Mouse (Mus musculus) neutrophil, adult 65 days (primary cell): ENCODE data around the gene Exosc2. TPM values are rescaled to one million over a fixed set of nuclear protein-coding genes. Genes with fewer than 3 reads are reported as not detected.

Experiments
- total RNA-seq: library from RNA; stranded (reverse); gene quantifications from 2 replicates; pipeline ENCODE4 v1.2.4, GENCODE M21; 2023

Exosc2 gene
- 10.6 and 13.5 TPM in 2 replicates for total RNA-seq

GRCm38 (mm10) chr2:31670551-31671035 lies at the start of gene Exosc2:
Gene Exosc2 (plus strand): TSS chr2:31670715.

GRCm38 (mm10) chr2:31639901-31640608 lies 30.5 kb upstream of the Exosc2 start, which contains the start of gene Prdm12:
Gene Prdm12 (plus strand): TSS chr2:31640037.

GRCm38 (mm10) chr2:31688074-31688925 lies 17.8 kb downstream of the Exosc2 start, which contains the start of gene Abl1:
Gene Abl1 (plus strand): TSS chr2:31688376.

Other genes with a start within 250 kb of the Exosc2 start
- gene Ass1, start 200.5 kb upstream of the Exosc2 start, total RNA-seq = 62.9 and 69.8 TPM in 2 replicates
- gene Fubp3, start 98.1 kb upstream of the Exosc2 start, total RNA-seq = 4.9 and 6.0 TPM in 2 replicates
- not detected in 2 replicates for gene Prdm12, start 30.7 kb upstream of the Exosc2 start, total RNA-seq
- gene Abl1, start 17.7 kb downstream of the Exosc2 start, total RNA-seq = 27.5 and 38.7 TPM in 2 replicates
- gene Qrfp, start 139.9 kb downstream of the Exosc2 start, total RNA-seq = not detected in 2 replicates
- gene Fibcd1, start 175.3 kb downstream of the Exosc2 start, total RNA-seq = not detected in 2 replicates
- not detected in 2 replicates for gene Lamc3, start 216.6 kb downstream of the Exosc2 start, total RNA-seq